Mouse (Mus musculus): ENCODE measurements around the gene Kdm5a. TPM values are rescaled to one million over a fixed set of nuclear protein-coding genes. Genes with fewer than 3 reads are reported as not detected.

Kdm5a gene
- polyA plus RNA-seq, 1 experiment from 2014 or later: 29.4 TPM

GRCm38 (mm10) chr6:120463086-120463871, 99.4 kb downstream of the Kdm5a start, which contains the start of gene Il17ra:
Gene Il17ra (plus strand): TSS chr6:120463247.
- WGBS: under 1% methylated on average over 90 of the region's 90 CpGs
- peaks cover 60% of the 10 kb centered on the region for H3K27me3 ChIP-seq (replicated peaks)

GRCm38 (mm10) chr6:120463884-120464283, 100.0 kb downstream of the Kdm5a start:
- ATAC-seq (ENCODE audit: extremely low read depth, insufficient number of reproducible peaks, low FRiP score, low TSS enrichment): no peak
- H3K9ac ChIP-seq: peak overlapping the region; percentile 84
- H3K9me3 ChIP-seq: no peaks in the 10 kb centered on the region
- no peak overlapping the region for H3K27ac ChIP-seq (replicated peaks)
- 5% methylated on average over 11 of the region's 11 CpGs for WGBS
- H3K36me3 ChIP-seq: no peaks in the 10 kb centered on the region
- H3K4me3 ChIP-seq: peak overlapping the region; percentile 73
- H3K4me1 ChIP-seq: peaks cover 16% of the 10 kb centered on the region
- H3K4me2 ChIP-seq: peak overlapping the region; percentile 86
- H3K27me3 ChIP-seq (replicated peaks): peaks cover 55% of the 10 kb centered on the region

More at GRCm38 (mm10) chr6:120463086-120463871, 99.4 kb downstream of the Kdm5a start, which contains the start of gene Il17ra:
- no peaks in the 10 kb centered on the region for H3K36me3 ChIP-seq
- 0 out of 2 replicates have a peak within 1 kb of the TSS, but pooled peaks have one; percentile 12 for H3K27ac ChIP-seq (replicated peaks)
- ATAC-seq (ENCODE audit: extremely low read depth, insufficient number of reproducible peaks, low FRiP score, low TSS enrichment): peak; percentile 71
- peak within 1 kb of the TSS; percentile 86 for H3K4me2 ChIP-seq
- peak within 1 kb of the TSS; percentile 73 for H3K4me3 ChIP-seq
- peak within 1 kb of the TSS; percentile 84 for H3K9ac ChIP-seq
- no peaks in the 10 kb centered on the region for H3K9me3 ChIP-seq
- peaks cover 16% of the 10 kb centered on the region for H3K4me1 ChIP-seq

GRCm38 (mm10) chr6:120464406-120464939, 100.5 kb downstream of the Kdm5a start:
- H3K27ac ChIP-seq (replicated peaks): no peak overlapping the region
- peak overlapping the region; percentile 73 for H3K4me3 ChIP-seq
- no peaks in the 10 kb centered on the region for H3K36me3 ChIP-seq
- peaks cover 53% of the 10 kb centered on the region for H3K27me3 ChIP-seq (replicated peaks)
- no peaks in the 10 kb centered on the region for H3K9me3 ChIP-seq
- ATAC-seq (ENCODE audit: extremely low read depth, insufficient number of reproducible peaks, low FRiP score, low TSS enrichment): no peak
- peaks cover 18% of the 10 kb centered on the region for H3K4me1 ChIP-seq
- peak overlapping the region; percentile 84 for H3K9ac ChIP-seq
- H3K4me2 ChIP-seq: peak overlapping the region; percentile 86
- WGBS: 62% methylated on average over 9 of the region's 9 CpGs

- no peak overlapping the region for H3K4me3 ChIP-seq
- H3K27me3 ChIP-seq (replicated peaks): peaks cover 51% of the 10 kb centered on the region
- no peak overlapping the region for H3K4me2 ChIP-seq
- no peak overlapping the region for H3K27ac ChIP-seq (replicated peaks)
- WGBS: 55% methylated on average over 4 of the region's 4 CpGs
- H3K36me3 ChIP-seq: no peaks in the 10 kb centered on the region
- H3K4me1 ChIP-seq: peaks cover 27% of the 10 kb centered on the region
- no peak overlapping the region for H3K9ac ChIP-seq
- no peak for ATAC-seq (ENCODE audit: extremely low read depth, insufficient number of reproducible peaks, low FRiP score, low TSS enrichment)
- no peaks in the 10 kb centered on the region for H3K9me3 ChIP-seq
Measured at GRCm38 (mm10) chr6:120465393-120465792, 101.5 kb downstream of the Kdm5a start.

GRCm38 (mm10) chr6:120466609-120467329, 102.8 kb downstream of the Kdm5a start:
- whole genome bisulfite sequencing: 77% methylated on average over 10 of the region's 10 CpGs
- Histone ChIP-seq H3K4me2 (no peak overlapping the region), H3K9me3 (no peaks in the 10 kb centered on the region), H3K9ac (no peak overlapping the region), H3K27ac (replicated peaks) (no peak overlapping the region), H3K4me3 (no peak overlapping the region), H3K36me3 (no peaks in the 10 kb centered on the region), H3K4me1 (peaks cover 41% of the 10 kb centered on the region), H3K27me3 (replicated peaks) (peaks cover 37% of the 10 kb centered on the region)
- ATAC-seq (ENCODE audit: extremely low read depth, insufficient number of reproducible peaks, low FRiP score, low TSS enrichment): no peak

GRCm38 (mm10) chr6:120468259-120468658, 104.3 kb downstream of the Kdm5a start:
- Histone ChIP-seq H3K4me2 (no peak overlapping the region), H3K9ac (no peak overlapping the region), H3K9me3 (no peaks in the 10 kb centered on the region), H3K4me1 (peaks cover 53% of the 10 kb centered on the region), H3K4me3 (no peak overlapping the region), H3K27ac (replicated peaks) (no peak overlapping the region), H3K27me3 (replicated peaks) (peaks cover 23% of the 10 kb centered on the region), H3K36me3 (no peaks in the 10 kb centered on the region)
- 91% methylated on average over 4 of the region's 4 CpGs for whole genome bisulfite sequencing
- ATAC-seq (ENCODE audit: extremely low read depth, insufficient number of reproducible peaks, low FRiP score, low TSS enrichment): no peak

- H3K9ac ChIP-seq: no peak overlapping the region
- H3K4me3 ChIP-seq: no peak overlapping the region
- ATAC-seq (ENCODE audit: extremely low read depth, insufficient number of reproducible peaks, low FRiP score, low TSS enrichment): no peak
- no peak overlapping the region for H3K4me2 ChIP-seq
- peaks cover 51% of the 10 kb centered on the region for H3K4me1 ChIP-seq
- peaks cover 13% of the 10 kb centered on the region for H3K27me3 ChIP-seq (replicated peaks)
- 70% methylated on average over 3 of the region's 3 CpGs for WGBS
- no peaks in the 10 kb centered on the region for H3K36me3 ChIP-seq
- no peak overlapping the region for H3K27ac ChIP-seq (replicated peaks)
- H3K9me3 ChIP-seq: no peaks in the 10 kb centered on the region
Measured at GRCm38 (mm10) chr6:120469268-120469667, 105.3 kb downstream of the Kdm5a start.

- no peak for ATAC-seq (ENCODE audit: extremely low read depth, insufficient number of reproducible peaks, low FRiP score, low TSS enrichment)
- H3K4me3 ChIP-seq: no peak overlapping the region
Measured at GRCm38 (mm10) chr6:120469770-120470169, 105.8 kb downstream of the Kdm5a start.

GRCm38 (mm10) chr6:120470666-120471065, 106.7 kb downstream of the Kdm5a start:
- H3K27ac ChIP-seq (replicated peaks): no peak overlapping the region
- H3K9ac ChIP-seq: no peak overlapping the region
- peaks cover 3% of the 10 kb centered on the region; the same call in 1 of the 2 replicates for H3K27me3 ChIP-seq (replicated peaks)
- 53% methylated on average over 1 of the region's 1 CpGs for WGBS
- no peaks in the 10 kb centered on the region for H3K36me3 ChIP-seq
- no peaks in the 10 kb centered on the region for H3K9me3 ChIP-seq
- H3K4me1 ChIP-seq: peaks cover 46% of the 10 kb centered on the region
- no peak overlapping the region for H3K4me3 ChIP-seq
- no peak overlapping the region for H3K4me2 ChIP-seq
- ATAC-seq (ENCODE audit: extremely low read depth, insufficient number of reproducible peaks, low FRiP score, low TSS enrichment): no peak

More at GRCm38 (mm10) chr6:120469770-120470169, 105.8 kb downstream of the Kdm5a start:
- Histone ChIP-seq H3K9me3 (no peaks in the 10 kb centered on the region), H3K9ac (no peak overlapping the region), H3K36me3 (no peaks in the 10 kb centered on the region), H3K27ac (replicated peaks) (no peak overlapping the region), H3K4me2 (no peak overlapping the region), H3K27me3 (replicated peaks) (peaks cover 8% of the 10 kb centered on the region), H3K4me1 (peaks cover 46% of the 10 kb centered on the region)

GRCm38 (mm10) chr6:120471991-120472441, 108.1 kb downstream of the Kdm5a start:
- Histone ChIP-seq H3K4me3 (0 out of 2 replicates have a peak overlapping the region, but pooled peaks have one; percentile 11), H3K36me3 (no peaks in the 10 kb centered on the region), H3K4me1 (peaks cover 46% of the 10 kb centered on the region), H3K9me3 (no peaks in the 10 kb centered on the region), H3K27ac (replicated peaks) (peak overlapping the region; percentile 87), H3K9ac (peak overlapping the region; percentile 44; the same call in 1 of the 2 replicates), H3K27me3 (replicated peaks) (0 out of 2 replicates have a peak, but pooled peaks cover 3% of the 10 kb centered on the region), H3K4me2 (peak overlapping the region; percentile 39)
- ATAC-seq (ENCODE audit: extremely low read depth, insufficient number of reproducible peaks, low FRiP score, low TSS enrichment): no peak
- 8% methylated on average over 5 of the region's 5 CpGs for WGBS
